Mouse (Mus musculus): Measurements from ENCODE around the gene Ccdc182. TPM values are rescaled to one million over a fixed set of nuclear protein-coding genes. Genes with fewer than 3 reads are reported as not detected.

Ccdc182 gene
- total RNA-seq, 2 experiments from 2014 or later = not detected

- DNase-seq (ENCODE audit: low spot score in 2 of 2) = no peak
Observed at GRCm38 (mm10) chr11:88327016-88327415, 33.2 kb downstream of the Ccdc182 start.

GRCm38 (mm10) chr11:88328813-88329595 is 35.1 kb downstream of the Ccdc182 start:
- peak in 1 of 2 experiments; percentile 17 for DNase-seq (ENCODE audit: low spot score in 2 of 2)

GRCm38 (mm10) chr11:88330799-88331198 is 36.9 kb downstream of the Ccdc182 start:
- DNase-seq (ENCODE audit: low spot score in 2 of 2) = peak; percentile 27 to 33

- no peak for DNase-seq (ENCODE audit: low spot score in 2 of 2)
Observed at GRCm38 (mm10) chr11:88331722-88332121, 37.9 kb downstream of the Ccdc182 start.

DNA sequence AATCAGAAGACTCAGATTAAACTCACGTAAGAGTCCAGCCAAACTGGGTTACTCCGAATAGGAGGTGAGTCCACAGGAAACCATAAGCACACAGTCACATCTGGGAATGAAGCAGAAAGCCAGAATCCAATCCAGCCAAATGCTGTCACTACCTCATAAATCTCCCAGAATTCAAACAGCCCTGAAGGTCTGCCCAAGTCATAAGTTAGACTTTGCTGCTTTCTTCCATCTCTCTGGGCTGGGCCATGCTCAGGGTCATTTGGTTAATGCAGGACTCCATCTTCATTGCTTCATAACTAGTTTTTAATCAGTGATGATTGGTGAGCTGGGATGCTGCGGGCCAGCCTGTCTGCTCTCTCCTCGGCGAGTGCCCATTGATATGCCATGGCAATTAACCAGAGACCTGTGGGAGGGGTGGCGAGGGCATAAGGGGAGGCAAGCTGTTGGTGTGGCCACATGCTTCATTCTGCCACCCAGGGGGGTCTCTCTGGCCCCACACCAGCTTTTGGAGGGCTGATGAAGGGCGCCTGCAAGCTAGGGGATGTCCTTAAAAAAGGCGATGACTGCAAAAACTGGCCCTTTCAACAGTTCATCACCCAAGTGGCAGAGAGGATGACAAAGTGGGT is 38.6 kb downstream of the Ccdc182 start:
- DNase-seq (ENCODE audit: low spot score in 2 of 2) = no peak

DNA sequence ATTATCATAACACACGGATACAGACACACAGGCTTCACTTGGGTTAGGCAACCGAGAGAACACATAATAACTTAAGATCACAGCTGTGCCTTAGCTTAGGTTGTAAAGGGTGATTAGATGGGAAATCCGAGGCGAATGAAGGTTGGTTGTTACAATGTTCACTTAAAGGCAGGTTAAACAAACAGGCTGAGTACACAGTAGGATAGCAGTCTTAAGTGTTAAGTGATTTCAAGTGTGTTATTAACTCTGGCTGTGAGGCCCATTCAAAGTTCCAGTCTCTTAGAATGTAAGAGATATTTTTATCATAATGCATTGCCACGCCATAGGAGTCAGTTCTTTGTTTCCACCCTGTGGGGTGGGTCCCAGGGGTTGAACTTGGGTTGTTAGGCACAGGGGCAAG is 41.0 kb downstream of the Ccdc182 start:
- DNase-seq (ENCODE audit: low spot score in 2 of 2) = no peak

DNA sequence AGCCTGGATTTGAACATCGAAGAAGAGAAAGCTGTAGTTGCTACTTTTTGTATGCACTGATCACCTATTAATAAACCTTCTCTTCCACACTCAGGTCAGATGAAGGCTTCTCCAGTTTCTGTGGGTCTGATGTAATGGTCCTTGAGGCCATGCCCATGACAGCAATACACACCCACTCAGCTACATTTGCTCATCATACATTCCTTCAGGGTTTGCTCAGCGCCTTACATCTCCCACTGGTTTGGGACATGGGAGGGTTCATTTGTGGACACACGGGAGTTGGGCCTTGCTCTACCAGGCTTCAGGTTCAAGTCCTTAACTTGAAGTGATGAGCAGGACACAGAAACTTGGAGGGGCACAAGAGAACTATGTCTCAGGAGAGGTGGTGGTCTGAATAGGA is 44.1 kb downstream of the Ccdc182 start:
- no peak for DNase-seq (ENCODE audit: low spot score in 2 of 2)

Other genes starting within 250 kb of the Ccdc182 start
- gene Srsf1, start 246.7 kb upstream of the Ccdc182 start, total RNA-seq (2021) = 100 to 1,000 TPM; 202 to 214 TPM
- 10 to 100 TPM; 24.8 to 27.7 TPM for gene Vezf1, start 225.8 kb upstream of the Ccdc182 start, total RNA-seq (2021)
- 10 to 100 TPM; 32.0 to 32.1 TPM for gene Cuedc1, start 196.0 kb upstream of the Ccdc182 start, total RNA-seq (2021)
- gene Mrps23, start 89.7 kb upstream of the Ccdc182 start, total RNA-seq (2021) = 10 to 100 TPM; 58.2 to 61.3 TPM